Mouse (Mus musculus): Measurements from ENCODE around the gene Mycbpap.

GRCm38 (mm10) chr11:94461856-94462255 lies 59.7 kb downstream of the Mycbpap start:
- no peak for TF ChIP-seq CTCF (IDR thresholded peaks at IDR 0.05; ENCODE audit: low read depth)
- TF ChIP-seq EP300 (optimal IDR thresholded peaks at IDR 0.05): no peak
